Mouse (Mus musculus): ENCODE results near the gene Crybb3. TPM values are rescaled to one million over a fixed set of nuclear protein-coding genes. Genes with fewer than 3 reads are reported as not detected.
A peak's percentile ranks its signal among the peaks of the same experiment; 100 is the strongest.

Gene Crybb3
- polyA plus RNA-seq, 1 experiment from 2014 or later = 1.1 TPM

GRCm38 (mm10) chr5:113049876-113050275, 31.5 kb downstream of the Crybb3 start:
- ATAC-seq (replicated peaks; ENCODE audit: extremely low read depth, insufficient read depth, low FRiP score) = no peak
- H3K4me3 ChIP-seq (ENCODE audit: low read length) = no peak overlapping the region
- H3K27me3 ChIP-seq (ENCODE audit: control insufficient read depth, insufficient read depth, low read length) = peaks cover 2% of the 10 kb centered on the region; the same call in 1 of the 2 replicates
- no peak overlapping the region for H3K4me2 ChIP-seq (ENCODE audit: low read depth, low read length)
- no peak overlapping the region for H3K9ac ChIP-seq (ENCODE audit: low read length)
- no peaks in the 10 kb centered on the region; the same call in 1 of the 2 replicates for H3K9me3 ChIP-seq (replicated peaks; ENCODE audit: control insufficient read depth, low read length)
- H3K36me3 ChIP-seq (ENCODE audit: control insufficient read depth, insufficient read depth) = no peaks in the 10 kb centered on the region
- no peaks in the 10 kb centered on the region for H3K4me1 ChIP-seq (ENCODE audit: control insufficient read depth, insufficient read depth, low read length)
- H3K27ac ChIP-seq (ENCODE audit: low read length) = no peak overlapping the region

GRCm38 (mm10) chr5:113045511-113046273, 35.7 kb downstream of the Crybb3 start:
- Histone ChIP-seq H3K9me3 (replicated peaks; ENCODE audit: control insufficient read depth, low read length) (no peaks in the 10 kb centered on the region; the same call in 1 of the 2 replicates), H3K9ac (ENCODE audit: low read length) (no peak overlapping the region), H3K27me3 (ENCODE audit: control insufficient read depth, insufficient read depth, low read length) (no peaks in the 10 kb centered on the region), H3K27ac (ENCODE audit: low read length) (no peak overlapping the region), H3K4me1 (ENCODE audit: control insufficient read depth, insufficient read depth, low read length) (peaks cover 18% of the 10 kb centered on the region), H3K4me3 (ENCODE audit: low read length) (no peak overlapping the region), H3K36me3 (ENCODE audit: control insufficient read depth, insufficient read depth) (no peaks in the 10 kb centered on the region), H3K4me2 (ENCODE audit: low read depth, low read length) (no peak overlapping the region)
- whole genome bisulfite sequencing = 87% methylated on average over 10 of the region's 10 CpGs
- no peak for ATAC-seq (replicated peaks; ENCODE audit: extremely low read depth, insufficient read depth, low FRiP score)

DNA sequence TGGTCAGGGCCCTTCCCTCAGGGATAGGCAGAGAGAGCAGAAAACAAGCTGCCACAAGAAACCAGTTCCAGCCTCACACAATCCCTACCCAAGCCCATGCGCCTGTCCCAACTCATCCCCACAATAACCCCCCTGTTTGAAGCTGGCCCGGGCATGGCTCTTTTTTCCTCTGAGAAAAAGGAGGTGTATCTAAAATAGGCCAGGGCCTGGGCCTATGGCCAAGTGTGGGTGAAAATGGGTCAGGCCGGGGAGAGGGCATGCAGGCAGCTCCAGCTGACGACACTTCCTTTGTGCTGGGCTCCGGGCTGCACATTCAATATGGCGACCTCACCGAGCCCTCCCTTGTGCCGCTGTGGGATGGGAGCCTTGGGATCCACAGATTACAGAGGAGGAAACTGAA, 37.9 kb downstream of the Crybb3 start:
- no peak for ATAC-seq (replicated peaks; ENCODE audit: extremely low read depth, insufficient read depth, low FRiP score)

GRCm38 (mm10) chr5:113041567-113042071, 39.8 kb downstream of the Crybb3 start:
- peaks cover 21% of the 10 kb centered on the region for H3K4me1 ChIP-seq (ENCODE audit: control insufficient read depth, insufficient read depth, low read length)
- no peaks in the 10 kb centered on the region for H3K27me3 ChIP-seq (ENCODE audit: control insufficient read depth, insufficient read depth, low read length)
- 13% methylated on average over 5 of the region's 5 CpGs for WGBS
- H3K4me2 ChIP-seq (ENCODE audit: low read depth, low read length) = no peak overlapping the region
- ATAC-seq (replicated peaks; ENCODE audit: extremely low read depth, insufficient read depth, low FRiP score) = peak; percentile 42; the same call in 1 of the 2 replicates
- no peaks in the 10 kb centered on the region for H3K36me3 ChIP-seq (ENCODE audit: control insufficient read depth, insufficient read depth)
- H3K9me3 ChIP-seq (replicated peaks; ENCODE audit: control insufficient read depth, low read length) = 0 out of 2 replicates have a peak, but pooled peaks cover 2% of the 10 kb centered on the region
- H3K27ac ChIP-seq (ENCODE audit: low read length) = no peak overlapping the region
- H3K4me3 ChIP-seq (ENCODE audit: low read length) = no peak overlapping the region
- no peak overlapping the region for H3K9ac ChIP-seq (ENCODE audit: low read length)

More for the DNA sequence above, 37.9 kb downstream of the Crybb3 start:
- H3K4me3 ChIP-seq (ENCODE audit: low read length) = no peak overlapping the region
- no peak overlapping the region for H3K9ac ChIP-seq (ENCODE audit: low read length)
- no peak overlapping the region for H3K4me2 ChIP-seq (ENCODE audit: low read depth, low read length)
- 54% methylated on average over 8 of the region's 8 CpGs for WGBS
- no peaks in the 10 kb centered on the region for H3K36me3 ChIP-seq (ENCODE audit: control insufficient read depth, insufficient read depth)
- H3K4me1 ChIP-seq (ENCODE audit: control insufficient read depth, insufficient read depth, low read length) = peaks cover 21% of the 10 kb centered on the region
- no peak overlapping the region for H3K27ac ChIP-seq (ENCODE audit: low read length)
- no peaks in the 10 kb centered on the region for H3K27me3 ChIP-seq (ENCODE audit: control insufficient read depth, insufficient read depth, low read length)
- peaks cover 2% of the 10 kb centered on the region; the same call in 1 of the 2 replicates for H3K9me3 ChIP-seq (replicated peaks; ENCODE audit: control insufficient read depth, low read length)

GRCm38 (mm10) chr5:113040776-113041175, 40.6 kb downstream of the Crybb3 start:
- Histone ChIP-seq H3K4me1 (ENCODE audit: control insufficient read depth, insufficient read depth, low read length) (peaks cover 24% of the 10 kb centered on the region), H3K36me3 (ENCODE audit: control insufficient read depth, insufficient read depth) (no peaks in the 10 kb centered on the region), H3K4me2 (ENCODE audit: low read depth, low read length) (no peak overlapping the region), H3K9ac (ENCODE audit: low read length) (no peak overlapping the region), H3K9me3 (replicated peaks; ENCODE audit: control insufficient read depth, low read length) (0 out of 2 replicates have a peak, but pooled peaks cover 2% of the 10 kb centered on the region), H3K27me3 (ENCODE audit: control insufficient read depth, insufficient read depth, low read length) (no peaks in the 10 kb centered on the region), H3K4me3 (ENCODE audit: low read length) (no peak overlapping the region), H3K27ac (ENCODE audit: low read length) (peak overlapping the region; percentile 16; the same call in 1 of the 2 replicates)
- ATAC-seq (replicated peaks; ENCODE audit: extremely low read depth, insufficient read depth, low FRiP score) = no peak; the same call in 1 of the 2 replicates
- WGBS = 18% methylated on average over 6 of the region's 6 CpGs

DNA sequence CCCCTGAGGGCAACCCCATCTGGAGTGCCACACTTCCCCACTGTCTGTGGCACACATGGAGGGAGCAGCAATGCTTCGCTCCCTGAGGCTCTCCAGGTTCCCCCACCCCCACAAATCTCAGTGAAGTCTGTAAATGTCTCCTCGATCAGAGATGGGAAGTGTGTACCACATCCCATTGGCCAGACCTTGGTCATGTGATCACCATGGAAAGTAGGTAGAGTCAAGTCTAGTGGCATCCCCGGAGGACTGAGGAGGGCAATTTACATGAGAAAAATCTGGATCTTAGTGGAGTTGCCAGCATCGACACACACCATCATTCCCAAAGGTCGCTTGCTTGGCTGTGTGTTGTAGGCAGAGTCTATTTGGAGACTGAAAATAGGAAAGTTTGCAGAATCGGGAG, 42.8 kb downstream of the Crybb3 start:
- no peak overlapping the region for H3K4me3 ChIP-seq (ENCODE audit: low read length)
- H3K36me3 ChIP-seq (ENCODE audit: control insufficient read depth, insufficient read depth) = no peaks in the 10 kb centered on the region
- no peak for ATAC-seq (replicated peaks; ENCODE audit: extremely low read depth, insufficient read depth, low FRiP score)
- WGBS = 86% methylated on average over 6 of the region's 6 CpGs
- H3K9me3 ChIP-seq (replicated peaks; ENCODE audit: control insufficient read depth, low read length) = 0 out of 2 replicates have a peak, but pooled peaks cover 2% of the 10 kb centered on the region
- H3K27ac ChIP-seq (ENCODE audit: low read length) = no peak overlapping the region
- H3K4me2 ChIP-seq (ENCODE audit: low read depth, low read length) = no peak overlapping the region
- peaks cover 39% of the 10 kb centered on the region for H3K4me1 ChIP-seq (ENCODE audit: control insufficient read depth, insufficient read depth, low read length)
- H3K27me3 ChIP-seq (ENCODE audit: control insufficient read depth, insufficient read depth, low read length) = no peaks in the 10 kb centered on the region
- no peak overlapping the region for H3K9ac ChIP-seq (ENCODE audit: low read length)

GRCm38 (mm10) chr5:113035094-113036047, 46.0 kb downstream of the Crybb3 start:
- H3K4me1 ChIP-seq (ENCODE audit: control insufficient read depth, insufficient read depth, low read length) = peaks cover 19% of the 10 kb centered on the region
- H3K4me3 ChIP-seq (ENCODE audit: low read length) = no peak overlapping the region
- 0 out of 2 replicates have a peak, but pooled peaks cover 2% of the 10 kb centered on the region for H3K9me3 ChIP-seq (replicated peaks; ENCODE audit: control insufficient read depth, low read length)
- H3K9ac ChIP-seq (ENCODE audit: low read length) = no peak overlapping the region
- no peaks in the 10 kb centered on the region for H3K27me3 ChIP-seq (ENCODE audit: control insufficient read depth, insufficient read depth, low read length)
- no peaks in the 10 kb centered on the region for H3K36me3 ChIP-seq (ENCODE audit: control insufficient read depth, insufficient read depth)
- H3K27ac ChIP-seq (ENCODE audit: low read length) = peak overlapping the region; percentile 41
- H3K4me2 ChIP-seq (ENCODE audit: low read depth, low read length) = peak overlapping the region; percentile 25; the same call in 1 of the 2 replicates
- WGBS = 47% methylated on average over 10 of the region's 10 CpGs
- peak; percentile 81 for ATAC-seq (replicated peaks; ENCODE audit: extremely low read depth, insufficient read depth, low FRiP score)

GRCm38 (mm10) chr5:113031201-113031754, 50.1 kb downstream of the Crybb3 start:
- H3K9me3 ChIP-seq (replicated peaks; ENCODE audit: control insufficient read depth, low read length) = no peaks in the 10 kb centered on the region
- no peak for ATAC-seq (replicated peaks; ENCODE audit: extremely low read depth, insufficient read depth, low FRiP score)
- no peak overlapping the region for H3K4me2 ChIP-seq (ENCODE audit: low read depth, low read length)
- no peak overlapping the region for H3K4me3 ChIP-seq (ENCODE audit: low read length)
- WGBS = 70% methylated on average over 15 of the region's 15 CpGs
- H3K27ac ChIP-seq (ENCODE audit: low read length) = no peak overlapping the region
- H3K36me3 ChIP-seq (ENCODE audit: control insufficient read depth, insufficient read depth) = no peaks in the 10 kb centered on the region
- no peak overlapping the region for H3K9ac ChIP-seq (ENCODE audit: low read length)
- peaks cover 19% of the 10 kb centered on the region for H3K4me1 ChIP-seq (ENCODE audit: control insufficient read depth, insufficient read depth, low read length)
- no peaks in the 10 kb centered on the region for H3K27me3 ChIP-seq (ENCODE audit: control insufficient read depth, insufficient read depth, low read length)

Data from heart, embryonic 16.5 days (tissue).